Mouse (Mus musculus): ENCODE results near the gene Vamp3. TPM values are rescaled to one million over a fixed set of nuclear protein-coding genes. Genes with fewer than 3 reads are reported as not detected.

Vamp3 gene
- polyA plus RNA-seq, 1 experiment: 34.5 TPM

DNA sequence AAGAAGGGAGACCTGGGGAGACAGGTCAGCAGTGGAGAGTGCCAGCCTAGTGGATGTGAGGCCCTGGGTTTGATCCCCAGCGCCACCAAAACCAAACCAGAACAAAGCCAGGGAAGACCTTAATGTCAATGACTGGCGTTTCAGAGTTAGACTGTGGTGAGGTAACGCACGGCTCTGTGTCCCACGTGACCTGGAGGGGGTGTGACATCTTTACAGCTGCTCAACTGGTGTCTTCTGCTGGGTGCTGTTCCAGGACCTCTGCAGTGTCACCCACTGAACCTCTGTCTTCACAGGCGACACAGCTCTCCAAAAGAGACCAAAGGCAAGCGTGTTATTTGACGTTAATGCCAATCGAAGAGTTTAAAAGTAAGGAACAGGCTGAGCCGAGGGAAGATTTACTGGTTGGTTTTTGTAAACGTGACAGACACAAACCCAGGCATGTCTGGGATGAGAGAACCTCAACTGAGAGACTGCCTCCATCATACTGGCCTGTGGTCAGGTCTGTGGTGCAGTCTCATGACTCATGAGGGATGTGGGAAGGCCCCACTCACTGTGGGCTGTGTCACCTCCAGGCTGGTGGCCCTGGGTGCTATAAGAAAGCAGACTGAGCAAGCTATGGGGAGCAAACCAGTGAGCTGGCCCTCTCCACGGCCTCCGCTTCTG is 52.0 kb downstream of the Vamp3 start:
- no peak overlapping the region for H3K4me3 ChIP-seq (ENCODE audit: low read depth, low read length)
- no peak overlapping the region for H3K27ac ChIP-seq (ENCODE audit: insufficient read depth, low read depth, low read length)
- WGBS: 81% methylated on average over 13 of the region's 13 CpGs
- H3K4me1 ChIP-seq (ENCODE audit: control insufficient read depth, insufficient read depth, insufficient read length, low read length): no peaks in the 10 kb centered on the region
- TF ChIP-seq CTCF (IDR thresholded peaks at IDR 0.05; ENCODE audit: extremely low read depth, insufficient read length, insufficient replicate concordance, low read depth, low read length): no peak
- H3K36me3 ChIP-seq (ENCODE audit: control insufficient read depth, insufficient read depth, low read length): peaks cover 15% of the 10 kb centered on the region
- H3K27me3 ChIP-seq (ENCODE audit: control insufficient read depth, insufficient read depth, low read length): no peaks in the 10 kb centered on the region; the same call in 1 of the 2 replicates

DNA sequence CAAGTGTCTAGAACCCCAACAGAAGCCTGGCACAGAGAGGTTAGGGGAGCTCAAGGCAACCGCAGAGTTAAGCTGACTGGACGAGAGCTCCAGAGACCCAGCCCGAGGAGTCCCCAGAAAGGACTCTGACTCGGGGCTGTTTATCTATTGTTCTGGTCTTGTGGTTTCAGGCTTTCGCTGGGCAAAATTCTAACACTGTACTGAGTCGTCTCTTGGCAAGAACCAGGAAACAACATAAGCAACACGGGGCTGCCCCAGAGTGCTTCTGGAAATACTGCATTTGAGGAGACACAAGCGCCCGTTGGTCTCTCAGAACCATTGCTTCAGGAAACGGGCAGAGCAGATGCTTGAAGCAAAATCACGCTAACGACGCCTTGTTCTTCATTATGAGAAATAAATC is 56.4 kb downstream of the Vamp3 start:
- Histone ChIP-seq H3K4me1 (ENCODE audit: control insufficient read depth, insufficient read depth, insufficient read length, low read length) (no peaks in the 10 kb centered on the region), H3K36me3 (ENCODE audit: control insufficient read depth, insufficient read depth, low read length) (peaks cover 4% of the 10 kb centered on the region; the same call in 1 of the 2 replicates), H3K27me3 (ENCODE audit: control insufficient read depth, insufficient read depth, low read length) (no peaks in the 10 kb centered on the region; the same call in 1 of the 2 replicates), H3K4me3 (ENCODE audit: low read depth, low read length) (no peak overlapping the region), H3K27ac (ENCODE audit: insufficient read depth, low read depth, low read length) (no peak overlapping the region)
- 14% methylated on average over 13 of the region's 13 CpGs for WGBS
- TF ChIP-seq CTCF (IDR thresholded peaks at IDR 0.05; ENCODE audit: extremely low read depth, insufficient read length, insufficient replicate concordance, low read depth, low read length): no peak
- no peak for TF ChIP-seq POLR2A (IDR thresholded peaks at IDR 0.05; ENCODE audit: low read depth, low read length)

DNA sequence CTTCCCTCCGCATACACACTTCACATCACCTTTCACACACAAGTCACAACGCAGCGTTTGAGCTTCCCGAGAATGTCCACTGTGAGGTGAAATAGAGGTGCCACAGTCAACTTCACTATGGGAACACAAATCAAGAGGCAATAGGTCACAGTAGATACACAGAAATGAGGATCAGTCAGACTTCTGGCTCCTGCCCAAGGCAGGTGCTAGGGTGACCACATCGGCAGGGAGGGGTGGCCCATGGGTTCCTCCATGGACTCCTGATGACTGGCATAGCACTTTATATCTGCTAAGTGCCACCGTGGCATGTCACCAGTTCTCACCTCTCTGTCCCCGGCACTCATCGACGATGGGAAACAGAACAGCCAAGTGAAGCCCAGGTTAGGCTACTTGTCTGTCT is 59.1 kb downstream of the Vamp3 start:
- no peaks in the 10 kb centered on the region; the same call in 1 of the 2 replicates for H3K27me3 ChIP-seq (ENCODE audit: control insufficient read depth, insufficient read depth, low read length)
- H3K36me3 ChIP-seq (ENCODE audit: control insufficient read depth, insufficient read depth, low read length): no peaks in the 10 kb centered on the region
- no peak overlapping the region for H3K4me3 ChIP-seq (ENCODE audit: low read depth, low read length)
- H3K27ac ChIP-seq (ENCODE audit: insufficient read depth, low read depth, low read length): no peak overlapping the region
- WGBS: 62% methylated on average over 9 of the region's 9 CpGs
- no peaks in the 10 kb centered on the region for H3K4me1 ChIP-seq (ENCODE audit: control insufficient read depth, insufficient read depth, insufficient read length, low read length)
- TF ChIP-seq CTCF (IDR thresholded peaks at IDR 0.05; ENCODE audit: extremely low read depth, insufficient read length, insufficient replicate concordance, low read depth, low read length): no peak
- TF ChIP-seq POLR2A (IDR thresholded peaks at IDR 0.05; ENCODE audit: low read depth, low read length): no peak

Other genes with a start within 250 kb of the Vamp3 start
- gene Errfi1, start 204.0 kb downstream of the Vamp3 start, polyA plus RNA-seq (2012; rRNA removed): 6.6 and 26.7 TPM in 2 replicates
- gene Park7, start 143.5 kb downstream of the Vamp3 start, polyA plus RNA-seq (2012; rRNA removed): 41.1 and 70.5 TPM in 2 replicates
- 0.72 and 1.3 TPM in 2 replicates for gene Tnfrsf9, start 143.4 kb downstream of the Vamp3 start, polyA plus RNA-seq (2012; rRNA removed)
- not detected in 2 replicates for gene Uts2, start 60.9 kb downstream of the Vamp3 start, polyA plus RNA-seq (2012; rRNA removed)
- gene Per3, start 13.3 kb downstream of the Vamp3 start, polyA plus RNA-seq (2012; rRNA removed): 1.9 and 2.4 TPM in 2 replicates
- not detected in 2 replicates for gene Gm13090, start 31.6 kb upstream of the Vamp3 start, polyA plus RNA-seq (2012; rRNA removed)

Data from small intestine, adult 2 months (tissue).